Mouse (Mus musculus) forebrain, embryonic 14.5 days (tissue): Measurements from ENCODE around the gene Asap2. TPM values are rescaled to one million over a fixed set of nuclear protein-coding genes. Genes with fewer than 3 reads are reported as not detected.
"Not testable (repeated sequence)": the region's sequence is repeated elsewhere in the genome, so short reads cannot be mapped to it uniquely, and the experiment has no call there.

Experiments
- ATAC-seq: fragments of 200-750 bp; cut with Nextera tagmentation; 2 replicates; pipeline ENCODE4 v1.8.0; 2017; ENCODE audit warnings: mild to moderate bottlenecking, moderate library complexity
- DNase-seq: peaks from one replicate; pipeline ENCODE4 v3.0.0-alpha.2; 2015; ENCODE audit warnings: low spot score
- H3K27ac ChIP-seq: fragments of 300-500 bp; sonication (generic); 2 replicates; pipeline ENCODE4 v1.5.1; 2014; ENCODE audit warnings: low read depth, mild to moderate bottlenecking, control low read depth, low read length, moderate library complexity
- H3K27me3 ChIP-seq: fragments of 300-500 bp; sonication (generic); replicated peaks from 2 replicates; pipeline ENCODE4 v1.6.1; 2014; ENCODE audit warnings: low read length, control low read depth, mixed read lengths; ENCODE audit not compliant: control insufficient read depth, insufficient read depth
- H3K36me3 ChIP-seq: fragments of 300-500 bp; sonication (generic); 2 replicates; pipeline ENCODE4 v1.6.1; 2014; ENCODE audit warnings: low read length, control low read depth; ENCODE audit not compliant: control insufficient read depth, insufficient read depth
- H3K4me1 ChIP-seq: fragments of 300-500 bp; sonication (generic); 2 replicates; pipeline ENCODE4 v1.6.1; 2014; ENCODE audit warnings: antibody characterized with exemption, low read length, control low read depth; ENCODE audit not compliant: control insufficient read depth, insufficient read depth
- H3K4me2 ChIP-seq: fragments of 300-500 bp; sonication (generic); 2 replicates; pipeline ENCODE4 v1.6.1; 2014; ENCODE audit warnings: mild to moderate bottlenecking, control low read depth, low read length
- H3K4me3 ChIP-seq: fragments of 300-500 bp; sonication (generic); 2 replicates; pipeline ENCODE4 v1.5.1; 2014; ENCODE audit warnings: low read depth, low read length, control low read depth
- H3K9ac ChIP-seq: fragments of 300-500 bp; sonication (generic); 2 replicates; pipeline ENCODE4 v1.6.1; 2014; ENCODE audit warnings: mild to moderate bottlenecking, low read length, control low read depth, moderate library complexity
- H3K9me3 ChIP-seq: fragments of 300-500 bp; sonication (generic); replicated peaks from 2 replicates; pipeline ENCODE4 v1.6.1; 2016; ENCODE audit warnings: low read length, control low read depth, mixed read lengths; ENCODE audit not compliant: control insufficient read depth
- WGBS: fragments of 180-500 bp; shearing (Covaris S2); extraction: QIAGEN DNeasy Blood & Tissue Kit; methylation state at CpG from one replicate; pipeline ENCODE4 v1.1.7; 2014; 5-methylcytosine and 5-hydroxymethylcytosine counted together
- polyA plus RNA-seq: library from polyadenylated mRNA; unstranded; fragments of >200 nt; fragmentation: Nextera tagmentation; extraction: Ambion mirVana; gene quantifications from 2 replicates; pipeline ENCODE4 v1.2.1, GENCODE M21; 2014

Asap2 gene
- 13.1 and 13.7 TPM in 2 replicates for polyA plus RNA-seq

DNA sequence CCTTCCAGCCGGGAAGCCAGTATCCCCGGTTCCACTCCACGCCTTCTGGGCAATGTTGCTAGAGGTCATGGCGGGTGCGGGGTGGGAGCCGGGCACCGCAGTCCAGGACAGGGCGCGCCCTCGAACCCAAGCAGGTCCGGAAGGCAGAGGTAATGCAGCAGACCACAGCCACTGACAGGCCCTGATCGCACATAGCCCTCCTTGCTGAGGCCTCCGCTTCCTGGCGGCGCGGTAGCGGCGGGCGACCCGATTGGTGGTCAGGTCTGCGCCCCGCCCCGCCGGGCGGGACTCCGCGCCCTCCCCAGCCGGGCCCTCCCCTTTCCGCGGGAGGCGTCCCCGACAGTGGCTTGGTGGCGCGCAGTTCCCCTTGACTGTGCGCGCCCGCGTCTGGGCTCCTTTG, at the start of gene Asap2:
Gene Asap2, plus strand, starts transcription at position 328 of the 400 bp plus-strand sequence.
- not testable (repeated sequence) for ATAC-seq, DNase-seq, H3K36me3 ChIP-seq, H3K9me3 ChIP-seq, H3K27me3 ChIP-seq, H3K4me1 ChIP-seq
- Histone ChIP-seq H3K27ac (peak within 1 kb of the TSS; percentile 48; the same call in 1 of the 2 replicates), H3K4me2 (peak within 1 kb of the TSS; percentile 34; the same call in 1 of the 2 replicates), H3K9ac (peak within 1 kb of the TSS; percentile 61), H3K4me3 (peak within 1 kb of the TSS; percentile 39)
- 0% methylated on average over 10 of the region's 38 CpGs for WGBS

DNA sequence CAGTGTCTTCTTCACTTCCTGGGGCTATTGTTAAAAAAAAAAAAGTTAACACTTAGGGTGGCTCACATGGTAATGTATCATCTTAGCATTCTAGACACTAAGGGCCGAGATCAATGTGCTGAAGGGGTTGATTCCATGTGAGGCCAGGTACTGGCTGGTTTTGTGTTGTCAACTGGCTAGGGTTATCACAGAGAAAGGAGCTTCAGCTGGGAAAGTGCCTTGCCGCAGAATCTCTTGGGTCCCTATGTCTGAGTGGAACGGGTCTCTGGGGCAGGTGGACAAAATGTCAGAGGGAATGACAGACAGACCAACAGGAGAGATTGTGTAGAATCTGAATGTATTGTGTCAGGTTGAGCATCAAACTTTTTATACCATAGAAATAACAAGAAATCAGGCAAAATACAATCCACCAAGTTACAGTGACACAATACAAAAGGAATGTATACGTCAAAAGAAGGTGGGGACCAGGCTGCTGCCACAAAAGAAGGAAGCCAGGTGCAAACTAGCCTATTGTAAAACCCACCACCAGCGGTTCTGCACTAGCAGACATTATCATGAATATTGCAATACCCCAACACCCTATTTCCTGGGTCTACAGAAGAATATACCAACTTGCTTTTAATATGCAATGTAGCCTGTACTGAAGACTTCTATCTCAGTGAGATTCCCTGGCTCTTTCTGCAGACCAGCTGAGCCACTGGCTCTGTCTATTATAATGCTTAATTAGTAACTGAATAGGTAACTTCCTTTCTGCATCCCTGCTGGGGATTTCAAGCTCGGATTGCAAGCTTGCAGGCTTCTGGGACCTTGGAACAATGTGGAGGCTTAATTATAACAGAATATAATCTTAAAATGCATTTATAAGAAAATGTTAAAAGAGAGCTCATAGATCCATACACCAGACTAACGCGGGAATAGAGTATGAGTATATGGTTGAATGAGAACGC, 42.9 kb upstream of the Asap2 start:
- not testable (repeated sequence) for H3K9me3 ChIP-seq, H3K27ac ChIP-seq
- WGBS = 72% methylated on average over 9 of the region's 9 CpGs

DNA sequence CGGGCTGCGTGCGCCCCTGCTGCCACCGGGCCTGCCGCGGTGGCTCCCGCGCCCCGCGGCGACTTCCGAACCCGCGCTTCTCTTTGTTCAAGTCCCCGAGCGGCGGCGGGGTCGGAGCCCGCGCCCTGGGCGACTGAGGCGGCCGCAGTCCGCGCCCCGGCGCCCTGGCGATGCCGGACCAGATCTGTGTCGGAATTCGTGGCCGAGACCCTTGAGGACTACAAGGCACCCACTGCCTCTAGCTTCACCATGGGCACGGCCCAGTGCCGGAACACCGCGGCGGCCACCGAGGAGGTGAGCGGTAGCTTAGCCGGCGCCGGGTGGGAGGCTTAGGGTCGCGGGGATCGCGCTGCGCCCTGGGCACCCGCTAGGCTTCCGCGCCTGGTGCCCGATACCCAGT, 320 bp downstream of the Asap2 start:
- not testable (repeated sequence) for ATAC-seq, H3K27me3 ChIP-seq, H3K36me3 ChIP-seq, H3K9me3 ChIP-seq, H3K4me2 ChIP-seq, H3K4me1 ChIP-seq
- Histone ChIP-seq H3K9ac (peak overlapping the region; percentile 61), H3K27ac (peak overlapping the region; percentile 48; the same call in 1 of the 2 replicates), H3K4me3 (peak overlapping the region; percentile 39)
- WGBS = under 1% methylated on average over 33 of the region's 52 CpGs
- DNase-seq = peak; percentile 0

More for the DNA sequence above, 42.9 kb upstream of the Asap2 start:
- H3K4me2 ChIP-seq, ATAC-seq, H3K4me3 ChIP-seq, H3K9ac ChIP-seq, H3K27me3 ChIP-seq, H3K36me3 ChIP-seq, DNase-seq, H3K4me1 ChIP-seq: not testable (repeated sequence)

DNA sequence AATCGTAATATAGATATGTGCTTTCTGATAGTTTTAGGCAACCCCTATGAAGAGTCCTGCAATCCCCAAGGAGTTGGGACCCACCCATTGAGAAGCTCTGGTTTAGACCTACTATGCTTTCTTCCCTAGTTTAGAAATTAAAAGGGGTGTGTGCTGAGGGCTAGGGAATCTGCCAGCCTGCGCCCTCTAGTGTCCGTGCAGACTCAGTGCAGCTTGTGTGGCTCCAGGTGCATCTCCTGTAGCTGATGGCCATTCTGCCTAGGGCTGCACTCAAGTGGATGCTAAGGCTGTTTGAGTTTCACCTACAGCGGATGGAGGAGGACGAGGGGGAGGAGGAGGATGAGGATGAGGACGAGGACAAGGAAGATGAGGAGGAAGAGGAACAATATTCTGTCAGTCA, 40.6 kb downstream of the Asap2 start:
- H3K27me3 ChIP-seq, H3K27ac ChIP-seq, H3K4me1 ChIP-seq, H3K4me2 ChIP-seq, H3K36me3 ChIP-seq, H3K4me3 ChIP-seq, H3K9ac ChIP-seq, H3K9me3 ChIP-seq, DNase-seq, ATAC-seq: not testable (repeated sequence)
- 61% methylated on average over 6 of the region's 6 CpGs for WGBS

DNA sequence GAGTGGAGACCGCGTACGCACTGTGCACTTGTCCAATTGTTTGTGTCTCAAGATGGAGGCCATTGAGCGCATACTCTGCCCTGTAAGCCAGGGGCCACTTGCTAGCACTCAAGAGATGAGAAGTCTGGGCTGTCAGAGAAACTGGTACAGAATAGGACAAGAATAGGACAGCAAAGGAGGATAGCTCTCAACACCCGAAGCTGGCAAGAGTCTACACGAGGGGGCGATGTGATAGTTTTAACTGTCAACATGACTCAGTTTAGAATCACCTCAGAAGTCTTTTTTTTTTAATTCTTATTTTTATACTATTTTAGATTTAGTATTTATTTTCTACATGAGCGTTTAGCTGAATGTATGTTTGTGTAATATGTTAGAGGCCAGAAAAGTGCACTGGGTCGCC, 56.5 kb downstream of the Asap2 start:
- not testable (repeated sequence) for H3K9me3 ChIP-seq, DNase-seq, H3K4me3 ChIP-seq, H3K4me1 ChIP-seq, H3K4me2 ChIP-seq, H3K36me3 ChIP-seq, ATAC-seq, H3K27ac ChIP-seq, H3K9ac ChIP-seq, H3K27me3 ChIP-seq
- WGBS = 94% methylated on average over 9 of the region's 9 CpGs

DNA sequence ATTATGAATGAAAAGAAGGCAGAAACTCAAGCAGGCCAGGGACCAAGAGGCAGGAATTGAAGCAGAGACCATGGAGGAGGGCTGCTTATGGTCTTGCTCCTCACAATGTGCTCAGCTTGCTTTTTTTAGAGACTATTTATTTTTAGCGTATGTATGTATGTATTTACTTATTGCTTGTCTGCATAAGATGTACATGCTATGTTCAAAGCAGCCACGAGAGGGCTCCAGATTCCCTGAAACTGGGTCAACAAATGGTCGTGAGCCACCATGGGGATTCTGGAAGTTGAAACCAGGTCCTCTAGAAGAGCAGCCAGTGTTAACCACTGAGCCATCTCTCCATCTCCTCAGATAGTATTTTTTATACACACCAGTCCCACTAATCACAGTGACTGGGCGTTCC, 85.5 kb downstream of the Asap2 start:
- not testable (repeated sequence) for H3K4me2 ChIP-seq, H3K27ac ChIP-seq, ATAC-seq, H3K4me3 ChIP-seq, H3K9me3 ChIP-seq, H3K27me3 ChIP-seq, H3K9ac ChIP-seq, H3K4me1 ChIP-seq, H3K36me3 ChIP-seq
- 27% methylated on average over 3 of the region's 4 CpGs for WGBS
- peak; percentile 73 for DNase-seq

DNA sequence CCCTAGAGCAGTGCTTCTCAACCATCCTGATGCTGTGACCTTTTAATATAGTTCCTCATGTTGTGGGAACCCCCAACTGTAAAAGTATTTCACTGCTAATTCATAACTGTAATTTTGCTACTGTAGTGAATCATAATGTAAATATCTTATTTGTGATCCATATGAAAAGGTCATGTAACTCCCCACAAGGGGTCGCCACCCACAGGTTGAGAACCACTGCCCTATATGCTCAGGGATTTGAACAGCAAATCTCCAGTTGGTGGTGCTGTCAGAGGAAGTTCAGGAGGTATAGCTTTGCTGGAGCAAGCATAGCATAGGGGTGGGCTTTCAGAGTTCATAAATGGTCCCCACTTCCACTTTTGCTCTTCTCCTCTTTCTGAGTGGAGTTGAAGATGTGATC, 99.9 kb downstream of the Asap2 start:
- H3K4me2 ChIP-seq, H3K9me3 ChIP-seq, H3K36me3 ChIP-seq, H3K27ac ChIP-seq, H3K27me3 ChIP-seq, ATAC-seq, H3K4me3 ChIP-seq, H3K9ac ChIP-seq, DNase-seq, H3K4me1 ChIP-seq: not testable (repeated sequence)
- 17% methylated on average over 1 of the region's 1 CpGs for WGBS

DNA sequence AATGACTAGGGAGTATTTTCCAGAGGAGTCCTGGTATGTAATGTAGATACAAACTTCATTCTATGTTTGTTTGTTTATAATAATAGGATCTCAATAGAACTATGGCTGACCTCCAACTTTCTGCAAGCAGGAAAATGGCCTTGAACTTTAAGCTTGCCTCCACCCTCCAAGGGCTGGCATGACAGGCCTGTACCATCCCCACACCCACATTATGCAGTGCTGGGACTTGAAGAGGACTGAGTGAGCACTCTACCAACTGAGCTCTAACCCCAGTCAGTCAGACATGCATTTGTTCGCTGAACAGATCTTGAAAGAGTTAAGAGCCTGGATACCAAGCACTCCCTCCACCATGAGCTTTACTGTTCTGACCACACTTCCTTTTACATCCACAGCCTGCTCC, 102.2 kb downstream of the Asap2 start:
- not testable (repeated sequence) for H3K9me3 ChIP-seq, ATAC-seq, H3K36me3 ChIP-seq, H3K4me2 ChIP-seq, H3K4me3 ChIP-seq, DNase-seq, H3K27me3 ChIP-seq, H3K9ac ChIP-seq, H3K4me1 ChIP-seq, H3K27ac ChIP-seq
- WGBS = 78% methylated on average over 1 of the region's 1 CpGs

DNA sequence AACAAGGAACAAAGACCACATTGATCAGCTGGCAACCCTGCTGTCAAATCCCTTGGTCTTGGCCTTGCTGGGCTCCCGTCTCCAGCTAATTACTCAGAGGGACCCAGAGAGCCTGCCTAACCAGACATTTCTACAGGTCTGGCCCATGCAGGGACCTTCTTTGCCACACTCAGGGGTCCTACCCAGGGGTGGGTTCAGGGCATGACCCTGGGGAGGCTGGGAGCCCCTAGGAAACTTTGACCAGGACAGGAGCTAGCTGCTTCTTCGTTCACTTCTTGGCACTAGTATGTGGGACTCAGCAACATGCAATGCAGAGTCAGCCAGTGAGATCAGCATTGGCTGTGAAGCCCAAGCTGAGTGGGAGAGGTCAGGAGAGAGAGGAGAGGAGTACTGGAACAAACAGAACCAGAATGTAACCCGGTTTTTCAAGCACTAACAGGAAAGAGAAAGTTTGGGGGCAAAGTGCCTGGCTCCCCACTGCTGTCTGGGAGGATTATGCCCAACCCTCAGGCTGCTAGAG, 107.6 kb downstream of the Asap2 start:
- not testable (repeated sequence) for DNase-seq, H3K4me2 ChIP-seq, H3K4me1 ChIP-seq, H3K9ac ChIP-seq, H3K4me3 ChIP-seq, H3K27ac ChIP-seq, H3K36me3 ChIP-seq, H3K27me3 ChIP-seq, H3K9me3 ChIP-seq, ATAC-seq
- WGBS = 39% methylated on average over 3 of the region's 3 CpGs
